9 mouse cellular contexts compared by ENCODE assay signal in genomic region chr14:61138727-61139067, GRCm38 (mm10). TPM values are rescaled to one million over a fixed set of nuclear protein-coding genes. Genes with fewer than 3 reads are reported as not detected.
DNase-seq lines count a peak whose midpoint lies in the region; ATAC-seq and TF ChIP-seq lines count a peak whose summit lies in the region.
"Had no signal": no experiment of that assay in that cellular context is flagged by ENCODE, and none has a peak within 500 bp of the region (broad histone marks: within the 10 kb centered on the region; RNA-seq: fewer than 3 reads in every experiment).

No protein-coding gene starts in this region.

- no peak for ATAC-seq in kidney, embryonic 14.5 days (ENCODE audit: low FRiP score, low TSS enrichment)
- ATAC-seq in embryonic facial prominence, embryonic 11.5 days (replicated peaks; ENCODE audit: insufficient number of reproducible peaks, low FRiP score, low TSS enrichment, low read depth): no peak
- ATAC-seq in hindbrain, postnatal 0 days: no peak; the same call in 1 of the 2 replicates
- no peak for ATAC-seq in midbrain, embryonic 15.5 days (replicated peaks)
- no peak for ATAC-seq in CD4-positive, CD25-positive, alpha-beta regulatory T cell, adult 4 months

- peak overlapping the region; percentile 71 for H3K4me2 ChIP-seq in kidney, embryonic 14.5 days (replicated peaks; ENCODE audit: low read depth, low read length)
- H3K4me2 ChIP-seq in embryonic facial prominence, embryonic 11.5 days (ENCODE audit: low read depth, low read length): peak overlapping the region; percentile 63
- H3K4me2 ChIP-seq in hindbrain, postnatal 0 days (ENCODE audit: low read depth, low read length): peak overlapping the region; percentile 71
- H3K4me2 ChIP-seq in midbrain, embryonic 15.5 days: peak overlapping the region; percentile 69

- H3K9ac ChIP-seq in kidney, embryonic 14.5 days (ENCODE audit: low read depth, low read length): peak overlapping the region; percentile 31; the same call in 1 of the 2 replicates
- H3K9ac ChIP-seq in embryonic facial prominence, embryonic 11.5 days (replicated peaks; ENCODE audit: low read length): peak overlapping the region; percentile 63
- peak overlapping the region; percentile 69 for H3K9ac ChIP-seq in hindbrain, postnatal 0 days (replicated peaks; ENCODE audit: low read length)
- peak overlapping the region; percentile 76 for H3K9ac ChIP-seq in midbrain, embryonic 15.5 days

- no peaks in the 10 kb centered on the region for H3K9me3 ChIP-seq in kidney, embryonic 14.5 days (ENCODE audit: control insufficient read depth, low read length)
- no peaks in the 10 kb centered on the region for H3K9me3 ChIP-seq in embryonic facial prominence, embryonic 11.5 days (replicated peaks; ENCODE audit: control insufficient read depth, low read length)
- H3K9me3 ChIP-seq in hindbrain, postnatal 0 days (ENCODE audit: low read length): no peaks in the 10 kb centered on the region
- no peaks in the 10 kb centered on the region for H3K9me3 ChIP-seq in midbrain, embryonic 15.5 days
- H3K9me3 ChIP-seq: G1E had no signal

- 22% methylated on average over 8 of the region's 8 CpGs for WGBS in kidney, embryonic 14.5 days
- WGBS in embryonic facial prominence, embryonic 11.5 days: 19% methylated on average over 8 of the region's 8 CpGs
- WGBS in hindbrain, postnatal 0 days: 14% methylated on average over 8 of the region's 8 CpGs
- 18% methylated on average over 8 of the region's 8 CpGs for WGBS in midbrain, embryonic 15.5 days
- WGBS in thymus, adult 2 months: 48% methylated on average over 8 of the region's 8 CpGs

- peaks cover 4% of the 10 kb centered on the region; the same call in 1 of the 2 replicates for H3K4me1 ChIP-seq in kidney, embryonic 14.5 days (ENCODE audit: control insufficient read depth, insufficient read depth, low read length)
- H3K4me1 ChIP-seq in embryonic facial prominence, embryonic 11.5 days (ENCODE audit: control insufficient read depth, insufficient read depth, low read length): no peaks in the 10 kb centered on the region
- no peaks in the 10 kb centered on the region; the same call in 1 of the 2 replicates for H3K4me1 ChIP-seq in hindbrain, postnatal 0 days (ENCODE audit: insufficient read depth, low read length)
- H3K4me1 ChIP-seq in midbrain, embryonic 15.5 days: peaks cover 18% of the 10 kb centered on the region
- no peaks in the 10 kb centered on the region for H3K4me1 ChIP-seq in thymus, adult 2 months (replicated peaks; ENCODE audit: control insufficient read depth, insufficient read depth, low read length)

- no peak overlapping the region for H3K27ac ChIP-seq in kidney, embryonic 14.5 days (ENCODE audit: low read depth, low read length)
- no peak overlapping the region for H3K27ac ChIP-seq in embryonic facial prominence, embryonic 11.5 days (replicated peaks; ENCODE audit: low read depth, low read length)
- H3K27ac ChIP-seq in hindbrain, postnatal 0 days: peak overlapping the region; percentile 77
- peak overlapping the region; percentile 80 for H3K27ac ChIP-seq in midbrain, embryonic 15.5 days
- H3K27ac ChIP-seq in thymus, adult 2 months (ENCODE audit: control insufficient read depth, insufficient read depth, low read length): no peak overlapping the region

- peak overlapping the region; percentile 45 for H3K4me3 ChIP-seq in kidney, embryonic 14.5 days (ENCODE audit: low read length)
- H3K4me3 ChIP-seq in embryonic facial prominence, embryonic 11.5 days (ENCODE audit: low read depth, low read length): peak overlapping the region; percentile 33
- H3K4me3 ChIP-seq in hindbrain, postnatal 0 days (ENCODE audit: low read length): peak overlapping the region; percentile 59
- peak overlapping the region; percentile 65 for H3K4me3 ChIP-seq in midbrain, embryonic 15.5 days
- no peak overlapping the region for H3K4me3 ChIP-seq in thymus, adult 2 months (ENCODE audit: control insufficient read depth, insufficient read depth, low read length)

- peaks cover 11% of the 10 kb centered on the region; the same call in 1 of the 2 replicates for H3K27me3 ChIP-seq in kidney, embryonic 14.5 days (ENCODE audit: control insufficient read depth, insufficient read depth, low read length)
- H3K27me3 ChIP-seq in embryonic facial prominence, embryonic 11.5 days (ENCODE audit: control insufficient read depth, insufficient read depth, low read length): peaks cover 6% of the 10 kb centered on the region; the same call in 1 of the 2 replicates
- no peaks in the 10 kb centered on the region for H3K27me3 ChIP-seq in hindbrain, postnatal 0 days (ENCODE audit: insufficient read depth, low read length)
- H3K27me3 ChIP-seq in midbrain, embryonic 15.5 days (replicated peaks): no peaks in the 10 kb centered on the region
- no peaks in the 10 kb centered on the region; the same call in 1 of the 2 replicates for H3K27me3 ChIP-seq in thymus, adult 2 months (ENCODE audit: control insufficient read depth, insufficient read depth, low read length)

- H3K36me3 ChIP-seq in kidney, embryonic 14.5 days (ENCODE audit: control insufficient read depth, insufficient read depth, low read length): no peaks in the 10 kb centered on the region
- H3K36me3 ChIP-seq in embryonic facial prominence, embryonic 11.5 days (replicated peaks; ENCODE audit: control insufficient read depth, insufficient read depth, low read depth, low read length): no peaks in the 10 kb centered on the region
- H3K36me3 ChIP-seq in hindbrain, postnatal 0 days (ENCODE audit: insufficient read depth, low read length): no peaks in the 10 kb centered on the region
- no peaks in the 10 kb centered on the region for H3K36me3 ChIP-seq in midbrain, embryonic 15.5 days (replicated peaks)
- no peaks in the 10 kb centered on the region for H3K36me3 ChIP-seq in thymus, adult 2 months (ENCODE audit: control insufficient read depth, insufficient read depth, low read length)
- H3K36me3 ChIP-seq: G1E had no signal

- no peak for TF ChIP-seq POLR2A in thymus, adult 2 months (IDR thresholded peaks at IDR 0.05; ENCODE audit: control insufficient read depth, extremely low read depth, insufficient read depth, low read length, poor library complexity)

- no peak for DNase-seq in kidney, adult 8-10 months
- DNase-seq in embryonic facial prominence, embryonic 11.5 days (ENCODE audit: low spot score): no peak
- DNase-seq in hindbrain, postnatal 0 days (ENCODE audit: low spot score): no peak
- DNase-seq in spleen, adult 18-20 months: no peak
- DNase-seq in thymus, adult 2 months: no peak

- no peak for TF ChIP-seq CTCF in hindbrain, postnatal 0 days (IDR thresholded peaks at IDR 0.05; ENCODE audit: low read depth)
- TF ChIP-seq CTCF in thymus, adult 2 months (IDR thresholded peaks at IDR 0.05; ENCODE audit: borderline replicate concordance, control insufficient read depth, extremely low read depth, insufficient read depth, low read length, poor library complexity): no peak

RNA-seq across cellular contexts. Expression of gene Sacs, which starts 0.4 kb away (rescaled TPM):
- polyA plus RNA-seq in kidney, embryonic 14.5 days (2014; fragmentation: Nextera tagmentation; extraction: Ambion mirVana): 2.8 and 3.6 TPM in 2 replicates
- 3.0 and 3.1 TPM in 2 replicates for polyA plus RNA-seq in embryonic facial prominence, embryonic 11.5 days (2014; fragmentation: Nextera tagmentation; extraction: Ambion mirVana)
- 37.1 and 37.7 TPM in 2 replicates for total RNA-seq in hindbrain, postnatal 0 days (2014; rRNA removed)
- 6.6 and 7.2 TPM in 2 replicates for polyA plus RNA-seq in hindbrain, postnatal 0 days (2015; fragmentation: Nextera tagmentation; extraction: Ambion mirVana)
- 7.1 and 8.4 TPM in 2 replicates for polyA plus RNA-seq in midbrain, embryonic 15.5 days (2015; fragmentation: Nextera tagmentation; extraction: Ambion mirVana)
- polyA plus RNA-seq in thymus, adult 2 months (2012; rRNA removed): 2.9 and 3.4 TPM in 2 replicates
- polyA plus RNA-seq in CD4-positive, CD25-positive, alpha-beta regulatory T cell, adult 4 months (2017; shearing (Covaris generic)): 1 to 10 TPM; 5.3 to 6.2 TPM

Comparison
In these comparisons a context has a peak if more than half of its experiments do, and no peak if none do; other contexts are left out.
1. H3K27ac ChIP-seq: peak in hindbrain, postnatal 0 days (single experiment) and midbrain, embryonic 15.5 days (single experiment); none in kidney, embryonic 14.5 days (single experiment), embryonic facial prominence, embryonic 11.5 days (single experiment) and thymus, adult 2 months (single experiment).
2. Peak in every context shown above with its lines, with median percentiles within 50 percentile points of each other: H3K4me2 ChIP-seq and H3K9ac ChIP-seq.